Comparison of ENCODE assay signal across 16 mouse cellular contexts in genomic region chr17:70998400-70998975, GRCm38 (mm10). TPM values are rescaled to one million over a fixed set of nuclear protein-coding genes. Genes with fewer than 3 reads are reported as not detected.
DNase-seq lines count a peak whose midpoint lies in the region; ATAC-seq lines count a peak whose summit lies in the region.
"Had no signal": no experiment of that assay in that cellular context is flagged by ENCODE, and none has a peak within 500 bp of the region (broad histone marks: within the 10 kb centered on the region; RNA-seq: fewer than 3 reads in every experiment).

No protein-coding gene starts in this region.

- peaks cover 49% of the 10 kb centered on the region for H3K4me1 ChIP-seq in kidney, embryonic 15.5 days
- peaks cover 70% of the 10 kb centered on the region for H3K4me1 ChIP-seq in megakaryocyte, embryonic 14.5 days
- H3K4me1 ChIP-seq in heart, embryonic 13.5 days, result peaks cover 74% of the 10 kb centered on the region
- H3K4me1 ChIP-seq in forebrain, embryonic 10.5 days, result peaks cover 51% of the 10 kb centered on the region

- H3K27ac ChIP-seq in kidney, embryonic 15.5 days, result peak overlapping the region; percentile 41
- H3K27ac ChIP-seq in heart, embryonic 13.5 days (replicated peaks), result peak overlapping the region; percentile 96
- H3K27ac ChIP-seq in forebrain, embryonic 10.5 days, result no peak overlapping the region
- H3K27ac ChIP-seq: hindbrain, embryonic 14.5 days had no signal

- H3K4me3 ChIP-seq in kidney, embryonic 15.5 days (replicated peaks), result no peak overlapping the region
- peak overlapping the region; percentile 81 for H3K4me3 ChIP-seq in megakaryocyte, embryonic 14.5 days (replicated peaks)
- H3K4me3 ChIP-seq in heart, embryonic 13.5 days, result peak overlapping the region; percentile 38
- H3K4me3 ChIP-seq in forebrain, embryonic 10.5 days, result no peak overlapping the region

- DNase-seq in kidney, postnatal 14 days, result no peak
- no peak for DNase-seq in forebrain, embryonic 10.5 days (ENCODE audit: extremely low spot score, low spot score)
- no peak for DNase-seq in spleen, postnatal 14 days (ENCODE audit: low spot score in 2 of 2)
- DNase-seq: adrenal gland, adult 8-10 months; cerebellum, adult 9-10 months; embryo, embryonic 11 days; gastrocnemius, postnatal 36 days; midbrain, embryonic 14.5 days; right cerebral cortex, postnatal 25 days; thymus, adult 2 months had no signal

- no peaks in the 10 kb centered on the region for H3K9me3 ChIP-seq in kidney, embryonic 15.5 days (replicated peaks)
- H3K9me3 ChIP-seq in megakaryocyte, embryonic 14.5 days, result no peaks in the 10 kb centered on the region
- no peaks in the 10 kb centered on the region for H3K9me3 ChIP-seq in heart, embryonic 13.5 days
- no peaks in the 10 kb centered on the region for H3K9me3 ChIP-seq in forebrain, embryonic 10.5 days

- peaks cover 34% of the 10 kb centered on the region for H3K36me3 ChIP-seq in kidney, embryonic 15.5 days
- peaks cover 54% of the 10 kb centered on the region for H3K36me3 ChIP-seq in megakaryocyte, embryonic 14.5 days (replicated peaks; ENCODE audit: low read length)
- peaks cover 43% of the 10 kb centered on the region for H3K36me3 ChIP-seq in heart, embryonic 13.5 days
- peaks cover 42% of the 10 kb centered on the region for H3K36me3 ChIP-seq in forebrain, embryonic 10.5 days (replicated peaks)

- H3K4me2 ChIP-seq in kidney, embryonic 15.5 days, result peak overlapping the region; percentile 25; the same call in 1 of the 2 replicates
- peak overlapping the region; percentile 79 for H3K4me2 ChIP-seq in heart, embryonic 13.5 days
- H3K4me2 ChIP-seq: hindbrain, embryonic 14.5 days had no signal

- ATAC-seq in kidney, embryonic 15.5 days (replicated peaks; ENCODE audit: low FRiP score), result no peak
- no peak for ATAC-seq in megakaryocyte, adult 5-6 weeks (ENCODE audit: poor library complexity, severe bottlenecking)
- ATAC-seq in heart, embryonic 13.5 days (ENCODE audit: extremely low read depth, insufficient number of reproducible peaks, low FRiP score, low TSS enrichment), result no peak

- no peaks in the 10 kb centered on the region for H3K27me3 ChIP-seq in kidney, embryonic 15.5 days
- no peaks in the 10 kb centered on the region for H3K27me3 ChIP-seq in megakaryocyte, embryonic 14.5 days (replicated peaks)
- no peaks in the 10 kb centered on the region for H3K27me3 ChIP-seq in heart, embryonic 13.5 days (replicated peaks)
- no peaks in the 10 kb centered on the region for H3K27me3 ChIP-seq in forebrain, embryonic 10.5 days (ENCODE audit: poor library complexity, severe bottlenecking)
- H3K27me3 ChIP-seq: CH12.LX had no signal

- no peak overlapping the region for H3K9ac ChIP-seq in kidney, embryonic 15.5 days
- H3K9ac ChIP-seq in heart, embryonic 13.5 days, result peak overlapping the region; percentile 73
- H3K9ac ChIP-seq: hindbrain, embryonic 14.5 days had no signal

- 76% methylated on average over 9 of the region's 9 CpGs for WGBS in kidney, embryonic 15.5 days
- WGBS in heart, embryonic 13.5 days, result 41% methylated on average over 9 of the region's 9 CpGs
- 88% methylated on average over 9 of the region's 9 CpGs for WGBS in forebrain, embryonic 10.5 days

RNA-seq across cellular contexts. Expression of gene Myom1, which starts 3.9 kb away (rescaled TPM):
- 5.5 and 6.0 TPM in 2 replicates for polyA plus RNA-seq in kidney, embryonic 15.5 days (2015; fragmentation: Nextera tagmentation; extraction: Ambion mirVana)
- 8.2 and 12.3 TPM in 2 replicates for polyA plus RNA-seq in megakaryocyte, embryonic 14.5 days (2012; ENCODE audit: insufficient read depth, low replicate concordance)
- total RNA-seq in megakaryocyte, adult 5-6 weeks (2015), result 0.07 and 0.11 TPM in 2 replicates
- total RNA-seq in megakaryocyte, adult 5-6 weeks (2017), result 0.44 and 0.69 TPM in 2 replicates
- polyA plus RNA-seq in heart, embryonic 13.5 days (2015; fragmentation: Nextera tagmentation; extraction: Ambion mirVana), result 156 and 169 TPM in 2 replicates
- 1.6 and 2.2 TPM in 2 replicates for polyA plus RNA-seq in forebrain, embryonic 10.5 days (2016; fragmentation: Nextera tagmentation; extraction: Ambion mirVana)

RNA-seq across cellular contexts. Expression of gene Myl12a, which starts 4.2 kb away (rescaled TPM):
- 642 and 672 TPM in 2 replicates for polyA plus RNA-seq in kidney, embryonic 15.5 days (2015; fragmentation: Nextera tagmentation; extraction: Ambion mirVana)
- 12.3 and 26.2 TPM in 2 replicates for polyA plus RNA-seq in megakaryocyte, embryonic 14.5 days (2012; ENCODE audit: insufficient read depth, low replicate concordance)
- 445 and 515 TPM in 2 replicates for total RNA-seq in megakaryocyte, adult 5-6 weeks (2015)
- total RNA-seq in megakaryocyte, adult 5-6 weeks (2017), result 230 and 278 TPM in 2 replicates
- polyA plus RNA-seq in heart, embryonic 13.5 days (2015; fragmentation: Nextera tagmentation; extraction: Ambion mirVana), result 728 and 793 TPM in 2 replicates
- polyA plus RNA-seq in forebrain, embryonic 10.5 days (2016; fragmentation: Nextera tagmentation; extraction: Ambion mirVana), result 408 and 417 TPM in 2 replicates

Comparison
In these comparisons a context has a peak if more than half of its experiments do, and no peak if none do; other contexts are left out.
1. H3K4me3 ChIP-seq: peak in megakaryocyte, embryonic 14.5 days (single experiment) and heart, embryonic 13.5 days (single experiment); none in kidney, embryonic 15.5 days (single experiment) and forebrain, embryonic 10.5 days (single experiment).
2. RNA of gene Myom1, which starts 3.9 kb away (polyA plus RNA-seq): 156 to 169 TPM in heart, embryonic 13.5 days; 8.2 to 12.3 TPM in megakaryocyte, embryonic 14.5 days, 5.5 to 6.0 TPM in kidney, embryonic 15.5 days and 1.6 to 2.2 TPM in forebrain, embryonic 10.5 days; every median in the first group is over 10 times any median in the second.
3. RNA of gene Myl12a, which starts 4.2 kb away (polyA plus RNA-seq): 728 to 793 TPM in heart, embryonic 13.5 days, 642 to 672 TPM in kidney, embryonic 15.5 days and 408 to 417 TPM in forebrain, embryonic 10.5 days; 12.3 to 26.2 TPM in megakaryocyte, embryonic 14.5 days; every median in the first group is over 10 times any median in the second.